Mouse (Mus musculus) bone marrow, adult 2 months (tissue): ENCODE measurements around the gene Agtpbp1.

Source experiments
- CTCF ChIP-seq: fragments of 200-500 bp; IDR thresholded peaks from 2 replicates; pipeline ENCODE4 v1.5.1; 2011; ENCODE audit warnings: low read length, control low read depth; ENCODE audit not compliant: control insufficient read depth, insufficient read depth
- POLR2A ChIP-seq: fragments of 200-500 bp; IDR thresholded peaks from 2 replicates; pipeline ENCODE4 v1.6.1; 2011; ENCODE audit warnings: low read depth, mild to moderate bottlenecking, control low read depth, low read length, borderline replicate concordance; ENCODE audit not compliant: control insufficient read depth

DNA sequence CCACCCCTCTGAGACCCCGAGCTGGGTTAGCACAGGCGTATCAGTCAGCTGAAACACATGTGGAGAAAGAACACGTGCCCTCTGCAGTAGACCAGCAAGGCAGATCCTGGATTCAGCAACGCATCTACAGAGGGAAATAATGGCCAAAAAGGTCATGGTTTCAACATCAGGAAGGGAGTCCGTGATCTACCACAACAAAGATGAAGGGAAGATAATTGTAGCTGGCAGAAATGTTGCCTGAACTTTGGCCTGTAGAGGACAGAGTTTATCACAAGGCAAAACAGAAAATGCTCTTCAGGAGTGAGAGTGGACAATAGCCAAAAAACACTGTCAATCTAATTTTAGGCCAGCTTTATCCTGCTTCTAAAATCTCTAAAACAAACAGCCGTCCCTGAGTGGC lies 177.8 kb downstream of the Agtpbp1 start:
- TF ChIP-seq POLR2A (no peak), CTCF (no peak)
